Mouse (Mus musculus): ENCODE measurements around the gene Sesn1.
"Not testable (repeated sequence)": the region's sequence is repeated elsewhere in the genome, so short reads cannot be mapped to it uniquely, and the experiment has no call there.

Gene Sesn1

DNA sequence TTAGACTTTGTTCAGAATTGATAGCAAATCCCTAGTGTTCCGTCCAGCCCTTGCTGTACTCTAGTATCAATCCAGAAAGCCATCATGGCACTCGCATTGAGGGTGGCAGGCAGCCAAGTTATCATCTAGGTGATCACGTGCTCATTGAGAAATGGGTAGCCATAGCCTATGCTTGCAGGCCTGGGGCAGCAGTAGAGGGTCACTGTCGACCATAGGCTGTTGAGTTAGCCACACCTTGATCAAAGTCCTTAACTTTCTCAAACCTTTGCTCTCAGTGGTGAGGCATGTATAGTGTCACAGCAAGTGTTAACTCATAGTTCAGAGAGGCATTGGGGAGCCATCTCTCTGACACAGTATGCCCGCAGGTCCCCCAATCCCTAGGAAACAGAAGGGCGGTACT, 11.4 kb downstream of the Sesn1 start:
- no peak for DNase-seq (ENCODE audit: low spot score in 2 of 2)

DNA sequence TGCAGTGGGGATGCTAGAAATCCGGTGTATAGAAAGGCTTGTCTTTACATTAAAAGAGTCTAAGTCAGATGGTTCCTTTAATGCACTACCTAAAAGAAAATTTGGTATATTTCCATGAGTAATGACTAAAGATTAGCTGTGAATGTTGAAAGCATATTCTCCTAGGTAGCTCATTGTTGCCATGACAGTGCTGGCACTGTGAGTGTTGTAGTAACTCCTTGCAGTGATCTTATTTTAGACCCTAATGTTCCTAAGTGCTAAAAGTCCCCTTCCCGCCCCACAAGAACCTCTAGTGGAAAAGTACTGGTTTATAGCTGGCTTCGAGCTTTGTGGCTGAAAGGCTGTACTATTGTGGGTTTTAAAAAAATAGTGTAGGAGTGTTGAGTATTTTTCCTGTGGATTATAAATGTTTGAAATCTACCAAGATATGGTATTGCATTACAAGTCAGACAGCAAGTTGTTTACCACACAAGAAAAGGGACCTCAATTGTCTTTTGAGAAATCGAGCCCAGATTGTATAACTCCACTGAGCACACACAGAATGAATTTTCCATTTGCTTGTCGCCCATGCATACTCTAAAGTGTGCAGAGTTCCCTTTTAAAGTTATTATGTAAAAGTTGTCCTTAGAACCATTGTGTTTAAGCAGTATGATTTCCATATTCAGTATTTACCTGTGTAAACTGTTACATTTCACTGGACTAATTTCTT, 13.0 kb downstream of the Sesn1 start:
- DNase-seq (ENCODE audit: low spot score in 2 of 2) = peak; percentile 46 to 55

DNA sequence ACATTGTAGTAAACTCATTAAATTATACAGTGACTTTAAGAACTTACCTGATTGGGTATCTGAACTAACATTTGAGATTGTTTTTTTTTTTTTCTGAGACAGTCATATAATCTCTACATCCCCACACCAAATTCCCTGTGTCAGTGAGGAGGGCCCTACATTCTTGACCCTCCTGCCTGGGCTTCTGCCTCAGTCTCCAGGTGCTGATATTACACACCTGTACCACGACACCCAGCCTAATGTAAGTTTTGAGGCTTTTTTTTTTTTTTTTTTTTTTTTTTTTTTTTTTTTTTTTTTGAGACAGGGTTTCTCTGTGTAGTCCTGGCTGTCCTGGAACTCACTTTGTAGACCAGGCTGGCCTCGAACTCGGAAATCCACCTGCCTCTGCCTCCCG, 13.5 kb downstream of the Sesn1 start:
- DNase-seq (ENCODE audit: low spot score in 2 of 2) = not testable (repeated sequence)

DNA sequence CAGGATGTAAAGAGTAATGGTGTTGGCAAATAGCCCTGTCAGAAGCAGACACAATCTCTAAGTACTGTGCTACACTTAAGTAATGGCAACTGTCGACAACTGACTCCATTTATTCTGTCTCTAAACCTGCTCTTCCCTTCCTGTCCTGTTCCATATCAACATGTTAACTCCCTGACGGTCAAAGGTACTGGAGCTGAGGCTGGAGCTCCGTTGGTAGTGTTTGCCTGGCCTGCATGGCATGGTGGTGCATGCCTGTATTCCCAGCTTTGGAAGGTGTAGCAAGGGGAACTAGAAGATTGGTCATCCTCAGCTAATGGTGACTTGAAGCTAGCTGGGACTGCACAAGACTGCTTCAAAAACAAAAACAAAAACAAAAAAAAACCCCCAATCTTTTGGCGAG, 14.2 kb downstream of the Sesn1 start:
- no peak for DNase-seq (ENCODE audit: low spot score in 2 of 2)

DNA sequence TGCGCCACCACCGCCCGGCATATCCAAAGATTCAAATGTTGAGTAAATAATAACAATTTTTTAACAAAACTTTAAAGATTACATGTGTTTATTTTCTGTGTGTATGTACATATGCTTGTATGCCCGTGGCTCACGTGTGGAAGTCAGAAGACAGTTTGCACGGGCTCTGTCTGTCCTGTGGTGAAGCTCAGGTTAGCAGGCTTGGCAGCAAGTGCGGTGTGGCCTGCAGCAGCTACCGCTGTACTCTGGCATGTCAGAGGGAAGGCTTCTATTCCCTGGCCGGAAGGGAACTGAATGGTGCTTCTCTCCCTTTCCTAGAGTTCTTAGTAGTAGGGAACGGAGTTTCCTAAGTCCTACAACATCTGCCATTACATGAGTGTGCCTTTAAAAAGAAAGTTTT, 15.3 kb downstream of the Sesn1 start:
- no peak for DNase-seq (ENCODE audit: low spot score in 2 of 2)

DNA sequence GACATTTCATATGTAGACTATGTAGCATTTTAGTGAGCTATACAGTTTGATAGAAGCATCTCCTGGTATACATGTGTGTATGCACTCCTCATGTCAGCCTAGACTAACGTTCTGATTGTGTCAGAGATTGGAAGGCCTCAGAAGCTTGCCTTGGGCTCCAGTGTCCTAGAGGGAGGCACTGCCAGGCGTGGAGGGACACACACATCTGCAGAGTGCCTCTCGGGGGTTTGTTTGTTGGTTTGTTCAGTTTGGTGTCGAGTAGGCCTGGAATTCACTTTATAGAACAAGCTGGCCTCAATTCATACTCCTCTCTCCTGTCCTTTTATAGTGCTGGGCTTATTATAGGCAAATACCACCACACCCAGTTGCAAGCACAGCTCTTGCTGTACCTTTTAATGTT, 16.3 kb downstream of the Sesn1 start:
- DNase-seq (ENCODE audit: low spot score in 2 of 2) = no peak

DNA sequence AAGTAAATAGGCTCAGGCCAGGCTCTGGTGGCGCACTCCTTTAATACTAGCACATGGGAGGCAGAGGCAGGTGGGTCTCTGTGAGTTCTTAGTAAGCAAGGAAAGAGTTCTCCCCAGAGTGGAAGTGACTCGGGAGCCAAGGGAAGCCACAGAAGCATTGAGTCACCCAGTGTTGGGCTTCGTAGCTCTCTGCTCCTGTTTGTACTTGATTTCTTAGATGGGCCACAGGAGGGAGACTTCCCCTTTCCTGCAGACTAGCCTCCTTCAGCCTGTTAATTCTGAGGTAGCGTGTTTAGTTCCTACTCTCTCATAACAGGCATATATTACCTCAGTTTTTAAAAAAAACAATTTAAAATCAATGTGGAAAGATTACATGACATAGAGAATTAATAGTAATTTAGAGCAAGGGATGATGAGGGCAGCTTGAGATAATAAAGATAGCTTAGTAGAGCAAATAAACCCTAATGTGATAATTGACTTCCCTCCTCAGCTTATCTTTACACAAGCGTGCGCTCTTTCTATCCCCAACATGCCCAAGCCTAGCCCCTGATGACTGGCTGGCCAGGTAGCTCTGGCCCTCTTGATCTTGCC, 16.9 kb downstream of the Sesn1 start:
- DNase-seq (ENCODE audit: low spot score in 2 of 2) = no peak

DNA sequence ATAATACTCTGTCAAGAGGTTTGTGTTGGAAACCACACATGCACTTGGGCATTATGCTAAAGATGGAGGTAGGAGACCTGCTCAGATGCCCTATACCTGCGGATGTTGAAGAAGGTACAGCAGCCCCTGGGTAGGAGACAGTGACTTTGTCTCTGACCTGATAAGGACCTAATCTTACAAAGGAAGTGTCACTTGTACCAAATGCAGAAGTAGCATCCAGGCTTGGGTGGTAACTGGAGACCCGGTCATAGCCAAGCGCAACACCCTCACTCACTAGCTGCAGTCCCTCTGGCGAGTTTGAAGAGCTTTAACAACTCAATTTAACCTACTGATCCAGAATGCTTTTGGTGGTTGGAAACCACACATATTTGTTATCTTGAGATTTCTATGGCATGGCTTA, 18.0 kb downstream of the Sesn1 start:
- no peak for DNase-seq (ENCODE audit: low spot score in 2 of 2)

DNA sequence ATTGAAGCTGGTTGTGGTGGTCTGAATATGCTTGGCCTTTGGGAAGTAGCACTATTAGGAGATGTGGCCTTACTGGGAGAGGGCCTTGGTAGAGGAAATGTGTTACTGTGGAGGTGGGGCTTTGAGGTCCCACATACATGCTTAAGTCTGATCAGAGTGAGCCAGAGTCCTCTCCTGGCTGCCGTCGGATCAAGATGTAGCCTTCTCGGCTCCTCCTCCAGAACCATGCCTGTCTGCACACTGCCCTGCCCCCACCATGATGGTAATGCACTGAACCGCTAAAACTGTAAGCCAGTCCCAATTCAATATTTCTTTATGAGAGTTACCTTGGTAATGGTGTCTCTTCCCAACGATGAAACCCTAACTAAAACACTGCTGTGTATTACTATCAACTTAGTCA, 19.5 kb downstream of the Sesn1 start:
- DNase-seq (ENCODE audit: low spot score in 2 of 2) = no peak

DNA sequence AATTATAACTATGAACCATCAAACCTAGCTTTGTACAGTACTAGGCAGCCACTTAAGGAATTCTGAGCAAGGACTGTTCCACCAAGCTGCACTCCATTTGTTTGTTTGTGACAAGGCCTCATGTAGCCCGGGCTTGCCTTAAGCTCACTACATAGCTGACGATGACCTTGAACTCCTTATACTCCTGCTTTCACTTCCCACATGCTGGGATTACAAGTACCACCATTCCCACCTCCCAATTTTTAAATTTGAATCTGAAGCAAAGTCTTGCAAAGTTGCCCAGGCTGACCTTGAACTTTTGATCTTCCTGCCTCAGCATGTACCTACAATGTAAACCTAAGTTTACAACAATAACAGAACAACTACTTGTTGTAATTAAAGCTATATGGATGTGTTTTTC, 20.2 kb downstream of the Sesn1 start:
- no peak for DNase-seq (ENCODE audit: low spot score in 2 of 2)

DNA sequence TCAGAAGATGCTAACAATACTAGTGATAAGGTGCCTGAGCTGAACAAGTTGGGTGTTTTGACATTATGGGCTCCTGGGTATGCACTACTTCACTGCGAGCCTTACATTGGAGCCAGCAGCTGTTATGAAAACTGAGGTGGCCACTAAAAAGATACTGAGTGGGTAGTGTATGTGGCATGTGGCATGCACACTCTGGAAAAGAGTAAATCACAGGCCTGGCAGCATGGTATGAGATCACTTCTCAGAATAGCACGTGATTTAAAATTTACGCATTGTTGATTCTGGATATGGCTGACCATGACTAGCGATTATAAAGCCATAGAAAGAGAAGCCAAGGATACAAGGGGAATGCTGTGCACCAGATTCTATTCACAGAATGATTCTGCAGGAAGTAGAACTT, 20.7 kb downstream of the Sesn1 start:
- DNase-seq (ENCODE audit: low spot score in 2 of 2) = no peak

DNA sequence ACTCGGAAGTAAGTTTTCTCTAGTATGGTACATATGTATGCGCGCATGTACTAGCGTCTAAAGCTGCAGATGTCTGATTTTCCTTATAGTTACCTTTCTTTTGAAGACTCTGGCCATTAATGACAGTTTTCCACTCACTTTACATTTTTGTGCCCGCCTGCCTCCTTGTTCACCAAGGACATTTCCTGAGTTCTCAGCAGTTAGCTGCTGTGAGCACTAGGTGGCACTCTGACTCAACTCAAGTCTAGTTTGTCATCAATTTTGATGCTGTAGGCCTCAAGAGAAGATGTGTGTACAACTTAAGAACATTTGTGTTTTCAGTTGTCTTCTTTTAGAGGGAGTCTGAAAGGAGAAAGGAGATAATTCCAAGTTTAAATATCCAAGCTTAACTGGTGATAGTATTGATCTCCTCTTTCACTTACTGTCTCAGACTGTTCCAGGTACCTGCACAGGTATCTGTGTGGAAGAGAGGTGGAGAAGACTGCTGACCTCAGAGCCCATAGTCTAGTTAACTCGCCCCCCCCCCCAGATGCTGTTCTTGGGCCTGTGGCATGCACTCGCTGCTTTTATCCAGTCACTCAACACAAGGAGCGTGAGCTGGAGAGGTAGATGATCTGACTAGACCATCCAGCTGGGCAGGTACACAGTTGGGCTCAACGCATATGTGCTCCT, 21.3 kb downstream of the Sesn1 start:
- peak in 1 of 2 experiments; percentile 81 for DNase-seq (ENCODE audit: low spot score in 2 of 2)

DNA sequence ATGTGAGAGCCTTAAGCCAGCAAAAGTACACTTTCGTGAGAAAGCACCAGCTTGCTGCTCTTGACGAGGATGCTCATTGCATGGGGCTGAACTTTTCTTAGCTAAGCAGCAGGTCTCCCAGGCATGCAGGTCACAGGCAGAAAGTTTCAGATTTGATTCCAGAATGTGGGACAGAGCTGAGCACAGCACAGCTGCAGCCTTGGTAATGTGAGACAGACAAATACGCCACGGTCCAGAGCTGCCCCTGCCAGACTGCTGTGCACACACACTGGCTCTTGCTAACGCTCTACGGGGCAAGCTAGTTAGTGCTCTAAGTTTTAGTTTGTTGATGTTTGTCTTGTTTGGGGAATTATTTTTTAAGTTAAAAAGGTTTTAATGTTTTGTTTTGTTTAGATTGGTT, 22.5 kb downstream of the Sesn1 start:
- no peak for DNase-seq (ENCODE audit: low spot score in 2 of 2)

DNA sequence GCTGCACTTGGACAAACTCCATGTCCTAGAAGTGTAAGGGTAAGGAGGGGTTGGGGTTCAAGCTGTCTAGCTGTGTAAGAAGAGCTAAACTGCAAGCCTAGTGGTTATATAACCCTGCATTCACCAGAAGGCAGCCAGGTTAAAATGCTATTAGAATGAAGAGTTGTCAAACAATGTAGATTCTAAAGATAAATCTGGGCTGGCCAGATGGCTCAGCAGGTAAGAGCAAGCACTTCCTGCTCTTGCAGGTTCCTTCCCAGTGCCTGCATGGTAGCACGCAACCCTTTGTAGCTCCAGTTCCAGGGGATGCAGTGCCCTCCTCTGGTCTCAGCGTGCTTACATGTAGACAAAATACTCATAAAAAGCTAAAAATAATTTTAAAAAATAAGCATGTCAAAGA, 24.4 kb downstream of the Sesn1 start:
- no peak for DNase-seq (ENCODE audit: low spot score in 2 of 2)

DNA sequence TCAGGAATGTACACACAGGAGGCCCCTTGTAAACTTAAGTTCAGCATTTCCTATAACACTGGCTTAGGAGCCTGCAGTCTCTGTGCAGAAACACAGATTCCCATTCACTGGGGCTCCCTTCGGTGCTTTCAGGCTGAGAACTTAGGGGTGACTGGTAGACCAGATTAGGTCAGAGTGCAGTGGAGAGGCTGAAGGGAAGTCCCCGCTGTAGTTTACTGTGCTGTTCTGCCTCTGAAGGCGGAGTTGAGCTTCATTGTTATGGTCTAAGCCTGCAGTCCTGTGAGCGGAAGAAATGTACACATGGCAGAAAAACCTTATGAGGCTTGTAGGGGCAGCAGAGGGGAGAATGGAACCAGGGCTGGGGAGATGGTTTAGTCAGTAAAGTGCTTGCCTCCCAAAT, 29.2 kb downstream of the Sesn1 start:
- no peak for DNase-seq (ENCODE audit: low spot score in 2 of 2)

DNA sequence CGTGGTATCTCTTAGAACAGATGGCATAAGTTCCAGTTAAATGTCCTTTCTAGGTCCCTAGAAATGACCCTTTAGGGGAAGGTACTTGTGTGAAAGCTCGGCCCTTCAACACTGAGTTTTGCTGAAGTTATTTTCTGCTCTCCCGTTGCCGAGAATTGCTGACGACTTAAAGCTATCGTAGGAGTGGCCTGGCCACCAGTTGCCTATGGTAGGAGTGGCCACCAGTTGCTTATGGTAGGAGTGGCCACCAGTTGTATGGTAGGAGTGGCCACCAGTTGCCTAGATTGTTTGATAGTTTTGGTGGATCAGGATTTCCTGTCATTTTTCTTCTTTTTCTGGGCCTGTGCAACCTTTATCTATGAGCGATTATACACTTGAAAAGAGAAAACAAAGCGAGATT, 38.0 kb downstream of the Sesn1 start:
- no peak for DNase-seq (ENCODE audit: low spot score in 2 of 2)

DNA sequence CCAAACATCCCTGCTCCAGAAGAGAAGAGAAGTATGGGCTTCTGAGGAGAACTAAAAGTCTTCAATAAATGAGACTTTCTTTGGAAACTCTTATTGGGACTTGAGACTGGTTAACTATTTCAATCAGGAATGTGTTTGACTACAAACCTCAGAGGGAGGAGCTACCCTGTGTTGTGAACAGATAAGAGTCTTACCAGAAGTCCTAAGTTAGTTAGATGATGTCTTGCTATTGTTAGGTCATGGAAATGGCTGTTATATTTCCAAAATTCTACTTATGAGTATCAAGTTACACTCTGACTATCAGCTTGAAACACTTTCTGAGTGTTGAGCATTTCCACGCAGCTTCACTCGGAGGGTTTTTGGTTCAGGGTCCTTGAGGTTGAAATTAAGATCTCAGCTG, 39.0 kb downstream of the Sesn1 start:
- DNase-seq (ENCODE audit: low spot score in 2 of 2) = no peak

DNA sequence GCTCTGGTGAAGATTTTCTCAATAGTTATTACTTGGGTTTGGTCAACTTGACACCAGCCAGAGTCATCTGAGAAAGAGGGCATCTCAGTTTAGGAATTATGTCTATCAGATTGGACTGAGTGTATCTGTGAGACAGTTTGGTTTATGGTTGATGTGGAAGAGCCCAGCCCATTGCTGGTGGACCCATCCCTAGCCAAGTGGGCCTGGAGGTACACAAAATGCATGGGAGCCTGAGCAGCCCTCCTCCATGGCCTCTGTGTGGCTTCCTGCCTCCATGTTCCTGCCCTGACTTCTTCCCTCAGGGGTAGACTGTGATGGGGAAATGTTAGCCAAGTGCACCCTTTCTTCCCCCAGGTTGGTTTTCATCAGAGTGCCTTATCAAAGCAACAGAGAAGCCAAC, 50.1 kb downstream of the Sesn1 start:
- DNase-seq (ENCODE audit: low spot score in 2 of 2) = no peak

DNA sequence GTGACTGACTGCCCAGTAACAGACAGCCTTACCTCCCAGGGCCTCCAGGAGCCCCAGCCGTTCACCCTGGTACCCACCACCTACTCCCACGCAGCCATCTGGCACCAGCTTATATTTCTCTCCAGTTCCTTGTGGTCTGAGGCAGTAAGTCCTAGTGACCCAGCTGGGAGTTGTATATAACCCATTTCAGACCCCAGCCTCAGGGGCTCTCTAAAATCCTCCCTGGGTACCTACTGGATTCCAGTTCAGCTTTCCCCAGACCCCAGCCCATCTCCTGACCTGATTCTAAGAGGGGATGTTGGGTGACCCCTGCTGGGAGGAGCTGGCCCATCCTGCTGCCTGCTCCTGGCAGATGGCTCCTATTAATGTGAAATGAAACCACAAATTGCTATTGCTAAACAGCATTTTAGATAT, 50.5 kb downstream of the Sesn1 start:
- no peak for DNase-seq (ENCODE audit: low spot score in 2 of 2)

DNA sequence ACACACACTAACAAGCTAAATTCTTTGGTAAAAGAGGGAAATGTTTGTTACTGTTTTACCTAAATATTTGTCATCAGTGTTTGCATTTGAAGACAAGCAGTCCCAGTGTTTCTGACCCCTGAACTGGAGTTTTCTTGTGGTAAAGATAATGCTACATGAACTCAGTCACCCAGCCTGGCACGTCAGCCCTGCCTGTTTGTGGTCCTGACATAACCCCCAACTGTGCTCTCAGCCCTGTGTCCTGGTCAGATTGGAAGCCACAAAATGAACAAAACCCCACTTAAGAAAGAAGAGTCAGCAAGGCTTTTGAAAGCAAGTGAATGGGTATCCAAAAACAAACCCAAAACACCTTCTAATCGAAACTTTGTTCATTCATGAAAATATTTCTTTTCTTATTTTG, 53.3 kb downstream of the Sesn1 start:
- DNase-seq (ENCODE audit: low spot score in 2 of 2) = no peak

DNA sequence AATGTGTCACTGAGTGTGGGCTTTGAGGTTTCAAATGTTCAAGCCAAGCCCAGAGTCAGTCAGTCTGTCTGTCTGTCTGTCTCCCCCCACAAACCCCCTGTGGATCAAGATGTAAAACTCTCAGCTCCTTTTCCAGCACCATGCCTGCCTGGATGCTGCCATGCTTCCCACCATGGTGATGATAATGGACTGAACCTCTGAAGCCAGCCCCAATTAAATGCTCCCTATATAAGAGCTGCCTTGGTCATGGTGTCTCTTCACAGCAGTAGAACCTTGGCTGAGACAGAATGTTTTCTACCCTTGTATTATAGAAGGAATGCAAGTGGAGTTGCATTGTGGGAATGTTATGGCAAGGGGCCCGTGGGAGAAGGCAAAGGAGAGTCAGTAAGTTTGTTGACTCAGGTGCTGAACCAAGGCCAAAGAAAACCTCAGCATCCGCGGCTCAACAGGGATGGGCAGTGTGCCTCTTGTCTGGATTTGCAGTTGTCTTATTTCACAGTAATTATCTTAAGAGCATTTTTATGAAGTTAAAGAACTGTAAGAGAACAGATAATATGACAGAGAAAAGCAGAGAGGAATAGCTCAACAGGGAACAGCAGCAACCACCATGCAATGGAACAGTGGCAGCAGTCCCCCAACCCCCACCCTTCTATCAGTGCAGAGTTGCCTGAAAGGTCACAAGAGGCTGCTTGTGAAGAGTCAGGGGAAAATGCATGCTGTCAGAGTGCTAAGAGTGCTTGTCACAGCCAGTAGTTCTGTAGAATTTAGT, 56.5 kb downstream of the Sesn1 start:
- DNase-seq (ENCODE audit: low spot score in 2 of 2) = no peak

DNA sequence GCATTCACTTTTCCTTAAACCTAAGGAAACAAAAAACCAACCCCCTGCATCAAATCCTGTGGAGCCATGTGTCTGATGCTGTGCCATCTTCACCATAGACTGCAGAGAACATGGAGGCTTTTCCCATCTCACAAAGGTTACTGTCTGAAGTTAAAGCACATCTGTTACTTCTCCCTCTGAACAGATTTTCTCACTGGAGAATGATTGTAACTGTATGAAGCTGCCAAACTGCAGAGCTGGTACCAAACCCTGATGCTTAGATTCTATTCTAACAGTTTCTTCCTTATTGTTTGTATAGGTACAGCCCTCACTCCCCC, 57.1 kb downstream of the Sesn1 start:
- no peak for DNase-seq (ENCODE audit: low spot score in 2 of 2)

DNA sequence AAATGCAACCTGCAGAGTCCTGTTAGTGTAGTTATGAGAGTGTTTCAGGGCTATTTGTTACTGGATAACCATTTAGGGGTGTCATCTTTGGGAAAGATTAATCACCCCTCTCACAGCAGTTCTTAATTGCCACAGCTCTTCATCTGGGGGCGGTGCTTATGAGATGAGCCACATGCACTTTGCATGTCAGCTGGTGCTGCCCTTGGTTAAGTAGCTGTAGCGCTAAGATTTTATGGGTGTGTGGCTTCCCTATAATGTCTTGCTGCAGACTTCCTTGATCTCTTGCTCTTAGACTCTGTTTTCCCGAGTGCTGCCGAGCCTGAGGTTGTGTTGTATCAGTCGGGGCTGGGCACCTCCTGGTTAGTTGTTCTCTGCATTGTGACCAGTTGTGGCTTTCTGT, 58.2 kb downstream of the Sesn1 start:
- no peak for DNase-seq (ENCODE audit: low spot score in 2 of 2)

Data from left cerebral cortex, adult 9 months (tissue).